Mouse (Mus musculus): ENCODE data around the gene Sae1. TPM values are rescaled to one million over a fixed set of nuclear protein-coding genes. Genes with fewer than 3 reads are reported as not detected.

Gene Sae1
- polyA plus RNA-seq, 1 experiment from 2014 or later, result 483 TPM

DNA sequence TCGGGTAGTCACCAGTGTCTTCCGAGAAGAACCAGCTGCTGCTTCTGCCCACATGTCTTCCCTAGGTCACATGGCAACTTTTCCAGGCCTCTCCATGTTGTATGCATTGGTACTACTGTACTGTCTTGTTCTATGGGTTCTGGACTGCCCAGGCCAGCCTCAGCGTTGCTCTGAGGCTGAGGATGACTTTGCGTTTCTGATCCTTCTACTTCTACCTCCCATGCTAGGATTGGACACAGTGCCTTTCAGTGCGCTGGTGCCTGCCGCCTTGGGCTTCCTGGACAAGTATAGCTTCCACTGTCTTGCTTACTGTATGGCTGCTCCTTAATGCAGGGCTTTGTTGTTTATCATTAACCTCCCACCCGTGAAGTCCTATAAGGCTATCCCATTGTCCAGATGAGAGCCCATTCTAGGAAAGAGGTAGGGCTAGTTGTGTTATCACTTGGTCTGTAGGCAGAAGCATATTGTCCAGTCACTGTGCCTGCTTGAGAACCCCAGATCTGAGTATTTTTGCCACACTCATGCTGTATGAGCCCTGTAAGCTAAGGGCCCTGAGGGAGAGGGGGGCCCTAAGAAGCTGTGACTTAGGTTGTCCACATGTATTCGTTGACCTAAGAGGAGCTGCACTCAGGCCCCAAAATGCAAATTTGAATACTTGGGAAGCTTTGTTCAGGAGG is 24.8 kb upstream of the Sae1 start:
- H3K27me3 ChIP-seq (ENCODE audit: low read depth, poor library complexity, severe bottlenecking), result no peaks in the 10 kb centered on the region
- H3K4me1 ChIP-seq, result peaks cover 23% of the 10 kb centered on the region
- H3K4me3 ChIP-seq, result no peak overlapping the region
- H3K36me3 ChIP-seq, result peaks cover 95% of the 10 kb centered on the region
- H3K27ac ChIP-seq, result peak overlapping the region; percentile 50; the same call in 1 of the 2 replicates
- WGBS, result 92% methylated on average over 8 of the region's 8 CpGs
- no peak for DNase-seq (ENCODE audit: low spot score)
- no peaks in the 10 kb centered on the region for H3K9me3 ChIP-seq (replicated peaks)

DNA sequence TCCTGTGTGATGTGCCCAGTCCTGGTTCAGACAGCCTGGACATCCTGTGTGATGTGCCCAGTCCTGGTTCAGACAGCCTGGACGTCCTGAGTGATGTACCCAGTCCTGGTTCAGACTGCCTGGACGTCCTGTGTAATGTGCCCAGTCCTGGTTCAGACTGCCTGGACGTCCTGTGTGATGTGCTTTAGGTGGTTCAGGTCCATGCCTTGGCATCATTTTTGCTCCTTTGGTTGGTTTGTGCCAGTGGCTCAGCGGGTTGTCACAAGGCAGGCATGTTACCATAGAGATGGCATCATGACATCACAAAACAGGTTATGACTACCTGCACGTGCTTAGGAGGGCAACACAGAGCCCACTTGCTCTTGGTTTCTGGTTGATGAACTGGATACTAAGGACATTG is 23.5 kb upstream of the Sae1 start:
- DNase-seq (ENCODE audit: low spot score), result no peak
- Histone ChIP-seq H3K4me1 (peaks cover 26% of the 10 kb centered on the region), H3K27me3 (ENCODE audit: low read depth, poor library complexity, severe bottlenecking) (no peaks in the 10 kb centered on the region), H3K4me3 (no peak overlapping the region), H3K27ac (no peak overlapping the region), H3K9me3 (replicated peaks) (no peaks in the 10 kb centered on the region), H3K36me3 (peaks cover 93% of the 10 kb centered on the region)
- 88% methylated on average over 5 of the region's 5 CpGs for WGBS

DNA sequence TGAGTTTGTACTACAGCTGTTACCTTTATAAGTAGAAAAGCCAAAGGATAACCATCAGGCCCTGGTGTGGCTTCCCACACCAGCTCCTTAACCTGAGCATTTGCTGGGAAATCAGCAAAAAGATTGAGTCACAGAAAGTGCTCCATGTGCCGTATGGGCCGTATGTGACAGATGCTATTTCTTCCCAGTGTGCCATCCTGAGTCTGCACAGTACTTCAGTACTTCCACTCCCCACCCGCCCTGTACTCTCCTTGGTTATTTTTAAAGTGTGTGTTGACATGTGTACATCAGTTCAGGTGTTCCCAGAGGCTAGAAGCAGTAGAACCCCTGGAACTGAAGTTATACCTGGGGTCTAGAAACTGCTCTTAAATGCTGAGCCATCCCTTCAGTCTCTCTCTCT is 19.4 kb upstream of the Sae1 start:
- Histone ChIP-seq H3K27me3 (ENCODE audit: low read depth, poor library complexity, severe bottlenecking) (no peaks in the 10 kb centered on the region), H3K27ac (no peak overlapping the region), H3K4me1 (peaks cover 44% of the 10 kb centered on the region), H3K9me3 (replicated peaks) (no peaks in the 10 kb centered on the region), H3K4me3 (no peak overlapping the region), H3K36me3 (peaks cover 69% of the 10 kb centered on the region)
- 97% methylated on average over 3 of the region's 3 CpGs for WGBS
- DNase-seq (ENCODE audit: low spot score), result no peak

DNA sequence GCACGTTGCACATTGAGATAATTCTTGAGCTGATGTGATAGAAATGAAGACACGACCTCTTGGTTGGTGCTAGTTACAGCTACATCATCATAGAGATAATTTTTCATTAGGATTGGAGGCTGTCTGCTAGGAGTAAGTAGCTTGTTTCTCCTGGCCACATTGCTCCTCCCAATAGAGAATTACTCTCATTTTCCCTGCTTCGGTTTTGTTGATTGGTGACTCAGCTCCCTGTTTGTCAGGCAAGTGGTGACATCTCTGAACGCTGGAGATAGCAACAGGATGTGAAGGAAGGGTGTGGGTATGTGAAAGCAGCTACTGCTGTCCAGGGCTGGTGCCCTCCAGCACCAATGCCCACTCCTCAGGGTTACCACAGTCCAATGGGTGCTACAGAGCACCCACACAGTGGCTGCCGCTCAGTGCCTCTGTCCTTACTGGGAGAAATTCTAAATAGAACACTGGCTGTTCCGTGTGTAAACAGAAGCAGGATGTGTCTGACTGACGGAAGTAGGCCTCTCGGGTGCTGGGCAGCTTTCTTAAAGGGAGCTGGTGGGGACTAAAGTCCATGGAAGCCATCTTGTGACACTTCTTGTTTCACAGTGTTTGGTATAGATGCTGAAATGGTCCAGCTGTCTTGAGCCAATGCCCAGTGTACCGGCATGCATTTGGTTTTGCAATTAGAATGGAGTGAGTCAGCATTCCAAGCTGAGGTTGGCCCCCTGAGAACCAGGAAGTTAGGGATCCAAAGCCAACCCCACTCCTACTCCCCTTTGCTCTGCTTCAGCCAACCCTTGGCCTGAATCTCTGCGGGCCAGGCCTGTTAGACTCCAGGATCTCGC is 18.1 kb upstream of the Sae1 start:
- peaks cover 56% of the 10 kb centered on the region for H3K36me3 ChIP-seq
- peak overlapping the region; percentile 26 for H3K27ac ChIP-seq
- no peaks in the 10 kb centered on the region for H3K9me3 ChIP-seq (replicated peaks)
- no peaks in the 10 kb centered on the region for H3K27me3 ChIP-seq (ENCODE audit: low read depth, poor library complexity, severe bottlenecking)
- H3K4me3 ChIP-seq, result no peak overlapping the region
- peaks cover 38% of the 10 kb centered on the region for H3K4me1 ChIP-seq
- DNase-seq (ENCODE audit: low spot score), result no peak
- 80% methylated on average over 11 of the region's 11 CpGs for WGBS

DNA sequence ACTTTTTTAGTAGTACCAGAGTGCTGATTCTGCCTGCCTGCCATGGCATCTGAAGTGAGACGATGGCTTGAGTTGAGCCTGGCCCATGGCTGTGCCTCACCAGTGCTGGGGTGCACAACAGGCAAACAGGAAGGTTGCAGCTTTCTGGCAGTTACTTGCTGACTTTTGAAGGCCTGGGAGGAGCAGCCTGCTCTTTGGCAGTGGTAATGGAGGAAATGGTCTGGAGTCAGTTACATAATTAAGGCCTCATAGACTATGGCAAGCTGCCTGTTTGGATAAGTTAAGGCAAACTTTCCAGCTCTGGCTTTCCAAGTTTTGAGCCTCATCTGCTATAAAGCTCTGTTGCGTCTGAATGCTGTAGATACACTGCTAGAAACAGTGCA is 17.5 kb upstream of the Sae1 start:
- 0 out of 2 replicates have a peak overlapping the region, but pooled peaks have one; percentile 8 for H3K4me3 ChIP-seq
- peak overlapping the region; percentile 64; the same call in 1 of the 2 replicates for H3K27ac ChIP-seq
- 82% methylated on average over 2 of the region's 2 CpGs for WGBS
- H3K27me3 ChIP-seq (ENCODE audit: low read depth, poor library complexity, severe bottlenecking), result no peaks in the 10 kb centered on the region
- no peaks in the 10 kb centered on the region for H3K9me3 ChIP-seq (replicated peaks)
- H3K4me1 ChIP-seq, result peaks cover 38% of the 10 kb centered on the region
- H3K36me3 ChIP-seq, result peaks cover 49% of the 10 kb centered on the region
- no peak for DNase-seq (ENCODE audit: low spot score)

DNA sequence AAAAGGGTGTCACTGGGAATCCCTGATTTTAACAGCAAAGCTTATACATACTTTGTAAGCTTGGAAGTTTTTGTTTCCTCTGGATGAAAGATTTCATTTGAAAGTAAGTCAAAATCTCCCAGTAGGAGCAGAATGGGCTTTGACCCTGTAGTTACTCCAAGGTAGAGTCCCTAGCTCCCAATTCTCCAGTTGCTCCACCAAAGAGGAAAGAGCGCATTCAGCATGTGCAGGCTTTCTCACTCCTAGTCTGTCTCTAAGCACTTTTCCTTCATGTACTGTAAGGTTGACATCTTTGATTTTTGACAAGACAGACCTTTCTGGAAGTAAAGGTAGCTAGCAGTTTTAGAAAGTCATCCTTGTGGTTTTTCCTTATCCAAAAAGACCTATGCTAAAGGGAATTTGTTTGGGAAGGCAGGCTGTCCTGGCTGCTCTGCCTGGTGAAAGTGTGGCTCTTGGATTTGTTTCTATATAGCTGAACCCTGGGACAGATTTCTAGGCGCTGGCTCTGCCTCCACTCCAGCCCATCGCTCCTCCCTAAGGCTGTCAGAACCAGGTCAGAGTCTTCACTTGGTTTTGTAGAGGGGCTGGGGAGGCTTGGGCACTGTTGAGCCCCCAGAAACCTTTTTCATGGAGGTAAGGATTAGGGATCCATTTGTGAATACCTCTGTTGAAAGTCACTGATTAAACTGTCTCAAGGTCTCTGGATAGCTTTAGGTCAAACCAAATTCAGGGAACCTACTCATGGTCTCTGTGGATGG is 16.9 kb upstream of the Sae1 start:
- Histone ChIP-seq H3K4me3 (peak overlapping the region; percentile 8; the same call in 1 of the 2 replicates), H3K27ac (peak overlapping the region; percentile 64), H3K27me3 (ENCODE audit: low read depth, poor library complexity, severe bottlenecking) (no peaks in the 10 kb centered on the region), H3K36me3 (peaks cover 45% of the 10 kb centered on the region), H3K9me3 (replicated peaks) (no peaks in the 10 kb centered on the region), H3K4me1 (peaks cover 38% of the 10 kb centered on the region)
- 91% methylated on average over 3 of the region's 3 CpGs for WGBS
- no peak for DNase-seq (ENCODE audit: low spot score)

DNA sequence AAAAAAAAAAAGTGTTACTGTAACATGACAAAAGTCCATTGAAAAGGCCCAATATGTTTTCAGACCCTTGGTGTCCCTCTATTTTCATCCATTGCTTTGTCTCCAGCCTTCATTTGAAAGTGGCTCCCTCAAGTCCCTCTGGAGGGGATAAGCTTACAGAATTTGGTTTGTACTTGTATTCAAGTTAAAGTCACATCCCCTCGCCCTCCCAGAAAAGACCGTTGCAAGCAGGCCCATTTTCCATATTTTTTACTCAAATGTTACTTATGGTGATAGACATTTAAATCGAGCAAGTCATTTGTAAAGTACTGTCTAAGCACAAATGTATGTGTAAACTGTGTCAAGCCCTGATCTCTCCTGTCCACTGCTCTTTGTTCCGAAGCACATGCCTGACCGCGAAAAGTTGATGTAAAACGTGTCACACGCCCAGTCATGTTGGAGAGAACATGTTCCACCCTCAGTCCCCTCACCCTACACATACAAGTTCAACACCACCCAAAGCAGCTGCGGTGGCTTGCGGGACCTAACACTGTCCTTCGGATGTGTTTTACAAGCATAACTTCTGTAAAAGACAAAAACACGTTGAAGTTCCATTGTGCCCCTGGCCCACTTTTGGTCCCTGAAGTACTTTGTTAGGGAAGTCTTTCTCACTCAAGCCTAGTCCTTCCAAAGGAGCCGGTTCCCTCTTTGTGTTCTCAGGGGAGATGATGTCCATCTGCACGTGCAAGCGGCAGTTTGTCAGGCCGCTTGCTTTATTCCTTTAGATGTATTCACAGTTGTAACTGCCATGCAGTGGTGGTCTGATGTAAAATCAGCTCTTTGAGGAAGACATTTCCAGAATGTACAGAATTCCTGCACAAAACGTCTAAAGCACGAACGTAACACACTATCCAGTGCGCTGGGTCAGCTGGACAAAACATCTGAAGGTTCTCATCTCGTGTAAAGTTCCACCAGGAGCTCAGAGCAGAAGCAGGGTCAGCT is 15.7 kb upstream of the Sae1 start:
- DNase-seq (ENCODE audit: low spot score), result peak; percentile 53

DNA sequence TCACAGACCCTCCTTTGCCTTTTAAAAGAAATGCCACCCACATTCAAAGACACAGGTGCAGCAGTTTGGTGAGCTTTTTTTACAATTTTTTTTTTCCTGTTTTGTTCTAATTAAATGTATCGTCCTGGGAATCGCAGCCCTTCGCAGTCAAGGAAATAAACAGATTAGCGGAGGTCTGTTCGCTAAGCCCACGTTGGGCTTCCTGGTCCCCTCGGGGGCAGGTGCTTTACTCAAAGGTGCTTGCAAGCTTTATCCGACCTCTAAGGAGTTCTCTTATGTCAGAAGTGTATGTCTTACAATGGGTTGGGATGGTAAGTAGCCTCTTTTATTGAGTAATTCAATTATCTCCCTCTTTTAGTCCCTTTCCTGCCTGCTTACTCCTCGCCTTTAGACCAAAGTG is 14.8 kb upstream of the Sae1 start:
- Histone ChIP-seq H3K9me3 (replicated peaks) (no peaks in the 10 kb centered on the region), H3K27me3 (ENCODE audit: low read depth, poor library complexity, severe bottlenecking) (no peaks in the 10 kb centered on the region), H3K4me1 (peaks cover 44% of the 10 kb centered on the region), H3K27ac (peak overlapping the region; percentile 100), H3K4me3 (peak overlapping the region; percentile 81), H3K36me3 (peaks cover 25% of the 10 kb centered on the region)
- 5% methylated on average over 9 of the region's 9 CpGs for WGBS
- DNase-seq (ENCODE audit: low spot score), result no peak

More for the DNA sequence above, 15.7 kb upstream of the Sae1 start:
- WGBS, result 74% methylated on average over 21 of the region's 21 CpGs
- peaks cover 32% of the 10 kb centered on the region for H3K36me3 ChIP-seq
- H3K4me1 ChIP-seq, result peaks cover 44% of the 10 kb centered on the region
- no peaks in the 10 kb centered on the region for H3K9me3 ChIP-seq (replicated peaks)
- peak overlapping the region; percentile 81 for H3K4me3 ChIP-seq
- peak overlapping the region; percentile 100 for H3K27ac ChIP-seq
- H3K27me3 ChIP-seq (ENCODE audit: low read depth, poor library complexity, severe bottlenecking), result no peaks in the 10 kb centered on the region

DNA sequence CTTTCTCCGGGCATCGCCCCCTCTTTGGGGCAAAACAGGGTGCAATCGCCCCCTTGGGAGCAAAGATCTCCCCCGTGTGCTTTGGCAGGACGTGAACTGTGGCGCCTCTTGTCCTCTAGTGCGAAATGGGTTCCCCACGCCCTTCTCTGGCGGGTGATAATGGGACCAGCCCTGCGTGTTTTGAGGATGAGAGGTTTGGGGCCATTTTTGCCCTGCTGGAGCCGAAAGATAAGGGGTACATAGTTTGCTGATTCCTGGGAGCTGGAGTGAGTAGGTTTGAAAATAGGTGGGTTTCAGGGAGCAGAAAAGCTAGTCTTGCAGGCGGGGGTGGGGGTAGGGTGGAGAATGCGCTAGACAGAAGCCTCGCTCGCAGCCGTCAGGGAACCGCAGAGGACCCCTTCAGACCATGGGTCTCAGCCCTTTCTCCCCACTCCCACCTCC is 14.4 kb upstream of the Sae1 start:
- Histone ChIP-seq H3K27ac (peak overlapping the region; percentile 100), H3K27me3 (ENCODE audit: low read depth, poor library complexity, severe bottlenecking) (no peaks in the 10 kb centered on the region), H3K9me3 (replicated peaks) (no peaks in the 10 kb centered on the region), H3K4me1 (peaks cover 44% of the 10 kb centered on the region), H3K4me3 (peak overlapping the region; percentile 81), H3K36me3 (peaks cover 20% of the 10 kb centered on the region)
- DNase-seq (ENCODE audit: low spot score), result peak; percentile 59
- 1% methylated on average over 17 of the region's 17 CpGs for WGBS

DNA sequence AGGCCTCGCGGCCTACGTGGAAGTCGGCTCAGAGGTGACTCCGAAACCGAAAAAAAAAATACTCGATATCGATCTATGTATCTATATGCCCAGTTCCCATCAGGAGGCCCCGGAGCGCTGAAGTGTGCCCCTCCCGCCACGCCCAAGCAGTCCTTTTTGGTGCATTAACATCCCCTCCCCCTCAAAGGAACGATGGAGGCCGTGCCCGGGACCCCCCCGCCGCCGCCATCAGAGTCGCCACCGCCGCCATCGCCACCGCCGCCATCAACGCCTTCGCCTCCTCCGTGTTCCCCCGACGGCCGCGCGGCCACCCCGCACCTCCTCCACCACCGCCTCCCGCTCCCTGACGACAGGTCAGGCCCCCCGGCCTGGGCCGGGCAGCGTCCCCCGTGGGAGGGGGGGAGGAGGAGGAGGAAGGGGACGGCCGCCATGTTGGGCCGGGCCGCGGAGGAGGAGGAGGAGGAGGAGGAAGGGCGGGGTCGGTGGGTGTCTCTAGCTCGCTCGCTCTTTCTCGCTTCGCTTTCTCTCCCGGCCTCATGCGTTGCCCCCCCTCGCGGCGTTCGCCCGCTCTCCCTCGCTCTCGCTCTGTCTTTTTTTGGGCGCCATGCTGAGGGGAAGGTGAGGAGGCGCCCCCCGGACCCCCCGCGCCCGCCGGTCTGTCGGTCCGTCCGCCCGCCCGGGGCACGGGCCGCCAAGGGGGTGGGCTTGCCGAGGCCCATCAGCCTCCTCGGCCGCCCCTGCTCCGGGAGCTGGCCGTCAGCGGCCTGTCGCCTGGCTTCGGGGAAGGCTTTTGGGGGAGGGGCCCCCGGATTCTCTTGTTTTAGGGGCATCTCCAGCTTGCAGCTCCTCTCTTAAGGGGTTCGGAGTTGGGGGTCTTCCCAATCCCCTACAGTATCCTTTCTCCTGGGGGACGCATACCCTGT is 13.3 kb upstream of the Sae1 start, which contains the start of gene Zc3h4:
Gene Zc3h4 (plus strand): TSS at position 222 of the 923 bp plus-strand sequence.
- Histone ChIP-seq H3K4me1 (peaks cover 40% of the 10 kb centered on the region), H3K9me3 (replicated peaks) (no peaks in the 10 kb centered on the region), H3K36me3 (peaks cover 12% of the 10 kb centered on the region), H3K27me3 (ENCODE audit: low read depth, poor library complexity, severe bottlenecking) (no peaks in the 10 kb centered on the region), H3K4me3 (peak within 1 kb of the TSS; percentile 81), H3K27ac (peak within 1 kb of the TSS; percentile 100)
- WGBS, result under 1% methylated on average over 73 of the region's 85 CpGs
- DNase-seq (ENCODE audit: low spot score), result peak; percentile 93
